Comparison of ENCODE assay signal across 26 mouse cellular contexts in genomic region chr7:78684943-78685342, GRCm38 (mm10). TPM values are rescaled to one million over a fixed set of nuclear protein-coding genes. Genes with fewer than 3 reads are reported as not detected.
DNase-seq lines count a peak whose midpoint lies in the region; ATAC-seq and TF ChIP-seq lines count a peak whose summit lies in the region.
"Had no signal": no experiment of that assay in that cellular context is flagged by ENCODE, and none has a peak within 500 bp of the region (broad histone marks: within the 10 kb centered on the region; RNA-seq: fewer than 3 reads in every experiment).

No protein-coding gene starts in this region.

- ATAC-seq in megakaryocyte-erythroid progenitor cell, adult 5-6 weeks (replicated peaks; ENCODE audit: low FRiP score, low TSS enrichment, poor library complexity, severe bottlenecking), result peak; percentile 57
- ATAC-seq in intestine, postnatal 0 days, result no peak
- ATAC-seq: CD4-positive, CD25-positive, alpha-beta regulatory T cell, adult 4 months; forebrain, embryonic 14.5 days; intestine, embryonic 15.5 days had no signal

- H3K36me3 ChIP-seq in intestine, postnatal 0 days (ENCODE audit: control insufficient read depth, insufficient read depth), result no peaks in the 10 kb centered on the region
- H3K36me3 ChIP-seq in limb, embryonic 10.5 days, result no peaks in the 10 kb centered on the region
- H3K36me3 ChIP-seq: embryonic facial prominence, embryonic 10.5 days; intestine, embryonic 15.5 days; liver, embryonic 13.5 days; midbrain, embryonic 12.5 days; neural tube, embryonic 13.5 days had no signal

- peak; percentile 25 for DNase-seq in thymus, postnatal 14 days
- no peak for DNase-seq in thymus, postnatal 10 days (ENCODE audit: low spot score in 2 of 2)
- DNase-seq in T-cell, adult 2 months (ENCODE audit: low spot score), result peak; percentile 8
- peak; percentile 16 for DNase-seq in c-Kit-positive CD71-negative TER-119-negative erythroid progenitor cells, embryonic 14.5 days (ENCODE audit: low read depth)
- DNase-seq in limb, embryonic 10.5 days (ENCODE audit: low spot score), result no peak
- no peak for DNase-seq in heart, adult 18-20 months
- DNase-seq: cerebellum, adult 18-20 months; gastrocnemius, postnatal 10 days; heart, postnatal 10 days; kidney, postnatal 36 days; liver, embryonic 13.5 days; lung, embryonic 14.5 days; lung, postnatal 36 days; right cerebral cortex, postnatal 14 days; thymus, postnatal 4 days had no signal

- H3K4me2 ChIP-seq in intestine, postnatal 0 days (replicated peaks; ENCODE audit: low read depth), result no peak overlapping the region
- H3K4me2 ChIP-seq: heart, embryonic 11.5 days; hindbrain, embryonic 14.5 days; intestine, embryonic 15.5 days; liver, embryonic 13.5 days; lung, embryonic 14.5 days; midbrain, embryonic 12.5 days; neural tube, embryonic 13.5 days had no signal

- no peak overlapping the region for H3K4me3 ChIP-seq in intestine, postnatal 0 days (ENCODE audit: low read depth, low read length)
- no peak overlapping the region for H3K4me3 ChIP-seq in limb, embryonic 10.5 days
- H3K4me3 ChIP-seq: embryonic facial prominence, embryonic 10.5 days; intestine, embryonic 15.5 days; left cerebral cortex, adult 2 months; liver, embryonic 13.5 days; midbrain, embryonic 12.5 days; neural tube, embryonic 13.5 days had no signal

- TF ChIP-seq CTCF in intestine, postnatal 0 days (IDR thresholded peaks at IDR 0.05; ENCODE audit: low read depth), result no peak

- no peaks in the 10 kb centered on the region for H3K9me3 ChIP-seq in intestine, postnatal 0 days (ENCODE audit: control insufficient read depth)
- H3K9me3 ChIP-seq in limb, embryonic 10.5 days (replicated peaks), result no peaks in the 10 kb centered on the region
- H3K9me3 ChIP-seq: embryonic facial prominence, embryonic 10.5 days; intestine, embryonic 15.5 days; liver, embryonic 13.5 days; midbrain, embryonic 12.5 days; neural tube, embryonic 13.5 days had no signal

- 63% methylated on average over 6 of the region's 6 CpGs for WGBS in intestine, postnatal 0 days
- WGBS in limb, embryonic 10.5 days, result 78% methylated on average over 6 of the region's 6 CpGs

- H3K4me1 ChIP-seq in intestine, postnatal 0 days (replicated peaks; ENCODE audit: control insufficient read depth, insufficient read depth, low read length), result no peaks in the 10 kb centered on the region
- H3K4me1 ChIP-seq in limb, embryonic 10.5 days, result no peaks in the 10 kb centered on the region
- H3K4me1 ChIP-seq: embryonic facial prominence, embryonic 10.5 days; intestine, embryonic 15.5 days; liver, embryonic 13.5 days; midbrain, embryonic 12.5 days; neural tube, embryonic 13.5 days had no signal

- H3K27ac ChIP-seq in intestine, postnatal 0 days (ENCODE audit: low read depth, low read length), result no peak overlapping the region
- no peak overlapping the region for H3K27ac ChIP-seq in limb, embryonic 10.5 days
- H3K27ac ChIP-seq: embryonic facial prominence, embryonic 10.5 days; hindbrain, embryonic 14.5 days; intestine, embryonic 15.5 days; left cerebral cortex, adult 2 months; liver, embryonic 13.5 days; midbrain, embryonic 12.5 days; neural tube, embryonic 13.5 days had no signal

- H3K9ac ChIP-seq in intestine, postnatal 0 days (ENCODE audit: low read depth, low read length), result no peak overlapping the region
- H3K9ac ChIP-seq: hindbrain, embryonic 14.5 days; intestine, embryonic 15.5 days; liver, embryonic 13.5 days; lung, embryonic 14.5 days; midbrain, embryonic 12.5 days; neural tube, embryonic 13.5 days had no signal

- no peaks in the 10 kb centered on the region for H3K27me3 ChIP-seq in intestine, postnatal 0 days (replicated peaks; ENCODE audit: control insufficient read depth, insufficient read depth, low read length)
- no peaks in the 10 kb centered on the region for H3K27me3 ChIP-seq in limb, embryonic 10.5 days (ENCODE audit: low read depth, poor library complexity, severe bottlenecking)
- H3K27me3 ChIP-seq: intestine, embryonic 15.5 days; liver, embryonic 13.5 days; midbrain, embryonic 12.5 days; neural tube, embryonic 13.5 days had no signal

RNA-seq across cellular contexts. Expression of gene Ntrk3, which starts 52.9 kb away (rescaled TPM):
- not detected in 2 replicates for total RNA-seq in megakaryocyte-erythroid progenitor cell, adult 5-6 weeks (2014; fragmentation: Nextera tagmentation)
- 0.50 TPM in 1 of 2 replicates, not detected in the other for total RNA-seq in megakaryocyte-erythroid progenitor cell, adult 5-6 weeks (2017)
- polyA plus RNA-seq in intestine, postnatal 0 days (2015; fragmentation: Nextera tagmentation; extraction: Ambion mirVana), result 1.2 and 1.9 TPM in 2 replicates
- polyA plus RNA-seq in limb, embryonic 10.5 days (2016; fragmentation: Nextera tagmentation; extraction: Ambion mirVana), result 0.16 and 0.36 TPM in 2 replicates
- 1 to 10 TPM in 1 of 2 experiments, under 1 TPM in 1; 0.97 to 3.9 TPM for total RNA-seq in heart, adult 18-20 months (2021)

Comparison
In these comparisons a context has a peak if more than half of its experiments do, and no peak if none do; other contexts are left out.
1. DNase-seq: peak in thymus, postnatal 14 days (single experiment), T-cell, adult 2 months (single experiment) and c-Kit-positive CD71-negative TER-119-negative erythroid progenitor cells, embryonic 14.5 days (single experiment); none in thymus, postnatal 10 days (0 of 2), limb, embryonic 10.5 days (single experiment) and heart, adult 18-20 months (0 of 2).